Mouse (Mus musculus): ENCODE results near the gene 1700037C18Rik. TPM values are rescaled to one million over a fixed set of nuclear protein-coding genes. Genes with fewer than 3 reads are reported as not detected.
"Not testable (repeated sequence)": the region's sequence is repeated elsewhere in the genome, so short reads cannot be mapped to it uniquely, and the experiment has no call there.

Gene 1700037C18Rik
- polyA plus RNA-seq, 1 experiment from 2014 or later: 8.5 TPM

- H3K4me2 ChIP-seq (replicated peaks; ENCODE audit: low read depth): no peak overlapping the region
- H3K4me3 ChIP-seq (ENCODE audit: low read depth, low read length): no peak overlapping the region
- no peaks in the 10 kb centered on the region for H3K9me3 ChIP-seq (ENCODE audit: control insufficient read depth, low read length)
- WGBS: 89% methylated on average over 4 of the region's 4 CpGs
- no peaks in the 10 kb centered on the region for H3K27me3 ChIP-seq (ENCODE audit: control insufficient read depth, insufficient read depth, low read length)
- no peak for TF ChIP-seq CTCF (IDR thresholded peaks at IDR 0.05; ENCODE audit: low read depth)
- TF ChIP-seq EP300 (optimal IDR thresholded peaks at IDR 0.05): no peak
- no peak for ATAC-seq (ENCODE audit: low FRiP score, low TSS enrichment)
- H3K36me3 ChIP-seq (ENCODE audit: control insufficient read depth, insufficient read depth, low read length): no peaks in the 10 kb centered on the region
- H3K4me1 ChIP-seq (replicated peaks; ENCODE audit: control insufficient read depth, insufficient read depth): no peaks in the 10 kb centered on the region
- no peak overlapping the region for H3K27ac ChIP-seq (replicated peaks)
- H3K9ac ChIP-seq (ENCODE audit: low read length): no peak overlapping the region
- DNase-seq (ENCODE audit: low spot score): no peak
These were observed 49.2 kb downstream of the 1700037C18Rik start for GRCm38 (mm10) chr16:3859254-3859653.

GRCm38 (mm10) chr16:3855776-3856175 is 52.7 kb downstream of the 1700037C18Rik start:
- no peak for DNase-seq (ENCODE audit: low spot score)
- H3K4me2 ChIP-seq (replicated peaks; ENCODE audit: low read depth): no peak overlapping the region
- H3K9ac ChIP-seq (ENCODE audit: low read length): no peak overlapping the region
- H3K4me3 ChIP-seq (ENCODE audit: low read depth, low read length): no peak overlapping the region
- H3K9me3 ChIP-seq (ENCODE audit: control insufficient read depth, low read length): no peaks in the 10 kb centered on the region
- H3K36me3 ChIP-seq (ENCODE audit: control insufficient read depth, insufficient read depth, low read length): no peaks in the 10 kb centered on the region
- no peaks in the 10 kb centered on the region for H3K4me1 ChIP-seq (replicated peaks; ENCODE audit: control insufficient read depth, insufficient read depth)
- H3K27ac ChIP-seq (replicated peaks): no peak overlapping the region
- TF ChIP-seq EP300 (optimal IDR thresholded peaks at IDR 0.05) (no peak), CTCF (IDR thresholded peaks at IDR 0.05; ENCODE audit: low read depth) (no peak)
- 79% methylated on average over 1 of the region's 1 CpGs for WGBS
- no peak for ATAC-seq (ENCODE audit: low FRiP score, low TSS enrichment)
- no peaks in the 10 kb centered on the region for H3K27me3 ChIP-seq (ENCODE audit: control insufficient read depth, insufficient read depth, low read length)

- Histone ChIP-seq H3K9me3 (ENCODE audit: control insufficient read depth, low read length) (no peaks in the 10 kb centered on the region), H3K27me3 (ENCODE audit: control insufficient read depth, insufficient read depth, low read length) (no peaks in the 10 kb centered on the region), H3K27ac (replicated peaks) (no peak overlapping the region), H3K4me2 (replicated peaks; ENCODE audit: low read depth) (no peak overlapping the region), H3K4me3 (ENCODE audit: low read depth, low read length) (no peak overlapping the region), H3K36me3 (ENCODE audit: control insufficient read depth, insufficient read depth, low read length) (no peaks in the 10 kb centered on the region), H3K4me1 (replicated peaks; ENCODE audit: control insufficient read depth, insufficient read depth) (no peaks in the 10 kb centered on the region), H3K9ac (ENCODE audit: low read length) (no peak overlapping the region)
- 71% methylated on average over 11 of the region's 11 CpGs for WGBS
- no peak for DNase-seq (ENCODE audit: low spot score)
- TF ChIP-seq EP300 (optimal IDR thresholded peaks at IDR 0.05) (no peak), CTCF (IDR thresholded peaks at IDR 0.05; ENCODE audit: low read depth) (no peak)
- ATAC-seq (ENCODE audit: low FRiP score, low TSS enrichment): no peak
These were observed 53.9 kb downstream of the 1700037C18Rik start for GRCm38 (mm10) chr16:3854437-3855182.

- Histone ChIP-seq H3K27ac (replicated peaks) (no peak overlapping the region), H3K4me2 (replicated peaks; ENCODE audit: low read depth) (no peak overlapping the region), H3K27me3 (ENCODE audit: control insufficient read depth, insufficient read depth, low read length) (no peaks in the 10 kb centered on the region), H3K9ac (ENCODE audit: low read length) (no peak overlapping the region), H3K4me3 (ENCODE audit: low read depth, low read length) (no peak overlapping the region), H3K9me3 (ENCODE audit: control insufficient read depth, low read length) (no peaks in the 10 kb centered on the region), H3K36me3 (ENCODE audit: control insufficient read depth, insufficient read depth, low read length) (no peaks in the 10 kb centered on the region), H3K4me1 (replicated peaks; ENCODE audit: control insufficient read depth, insufficient read depth) (0 out of 2 replicates have a peak, but pooled peaks cover 2% of the 10 kb centered on the region)
- DNase-seq (ENCODE audit: low spot score): peak; percentile 20
- TF ChIP-seq CTCF (IDR thresholded peaks at IDR 0.05; ENCODE audit: low read depth) (no peak), EP300 (optimal IDR thresholded peaks at IDR 0.05) (no peak)
- WGBS: 31% methylated on average over 12 of the region's 12 CpGs
- no peak for ATAC-seq (ENCODE audit: low FRiP score, low TSS enrichment)
These were observed 55.9 kb downstream of the 1700037C18Rik start for GRCm38 (mm10) chr16:3852586-3852985.

- not testable (repeated sequence) for H3K4me2 ChIP-seq (replicated peaks; ENCODE audit: low read depth); DNase-seq (ENCODE audit: low spot score); H3K9ac ChIP-seq (ENCODE audit: low read length); H3K27ac ChIP-seq (replicated peaks); H3K4me1 ChIP-seq (replicated peaks; ENCODE audit: control insufficient read depth, insufficient read depth); H3K27me3 ChIP-seq (ENCODE audit: control insufficient read depth, insufficient read depth, low read length); ATAC-seq (ENCODE audit: low FRiP score, low TSS enrichment); H3K4me3 ChIP-seq (ENCODE audit: low read depth, low read length); H3K9me3 ChIP-seq (ENCODE audit: control insufficient read depth, low read length); H3K36me3 ChIP-seq (ENCODE audit: control insufficient read depth, insufficient read depth, low read length)
- WGBS: 79% methylated on average over 11 of the region's 13 CpGs
These were observed 57.2 kb downstream of the 1700037C18Rik start for GRCm38 (mm10) chr16:3851301-3851700.

- Histone ChIP-seq H3K9me3 (ENCODE audit: control insufficient read depth, low read length) (no peaks in the 10 kb centered on the region), H3K9ac (ENCODE audit: low read length) (no peak overlapping the region), H3K4me3 (ENCODE audit: low read depth, low read length) (no peak overlapping the region), H3K27ac (replicated peaks) (no peak overlapping the region), H3K4me2 (replicated peaks; ENCODE audit: low read depth) (no peak overlapping the region), H3K27me3 (ENCODE audit: control insufficient read depth, insufficient read depth, low read length) (no peaks in the 10 kb centered on the region), H3K36me3 (ENCODE audit: control insufficient read depth, insufficient read depth, low read length) (no peaks in the 10 kb centered on the region), H3K4me1 (replicated peaks; ENCODE audit: control insufficient read depth, insufficient read depth) (0 out of 2 replicates have a peak, but pooled peaks cover 3% of the 10 kb centered on the region)
- 72% methylated on average over 3 of the region's 3 CpGs for WGBS
- ATAC-seq (ENCODE audit: low FRiP score, low TSS enrichment): no peak
- TF ChIP-seq EP300 (optimal IDR thresholded peaks at IDR 0.05): no peak
- TF ChIP-seq CTCF (IDR thresholded peaks at IDR 0.05; ENCODE audit: low read depth): peak; percentile 40
- no peak for DNase-seq (ENCODE audit: low spot score)
These were observed 60.1 kb downstream of the 1700037C18Rik start for GRCm38 (mm10) chr16:3848416-3848815.

Data from stomach, postnatal 0 days (tissue).